Mouse (Mus musculus) large intestine, adult 2 months (tissue): ENCODE results near the gene Abhd6. TPM values are rescaled to one million over a fixed set of nuclear protein-coding genes. Genes with fewer than 3 reads are reported as not detected.

ENCODE experiments used
- DNase-seq: peaks from one replicate; pipeline ENCODE4 v3.0.0-alpha.2; 2012; ENCODE audit warnings: low read depth, low spot score
- WGBS: fragments of 180-500 bp; shearing (Covaris S2); methylation state at CpG from one replicate; pipeline ENCODE4 v1.1.7; 2018; 5-methylcytosine and 5-hydroxymethylcytosine counted together
- polyA plus RNA-seq: library from polyadenylated mRNA; depleted of rRNA; stranded (reverse); fragments of >200 nt; gene quantifications from 2 replicates; pipeline ENCODE4 v1.2.3, GENCODE M21; 2012

The Abhd6 gene
- polyA plus RNA-seq, 1 experiment, result 51.6 TPM

GRCm38 (mm10) chr14:8049334-8049733 is 46.6 kb downstream of the Abhd6 start:
- no peak for DNase-seq
- WGBS, result 81% methylated on average over 10 of the region's 10 CpGs

- 93% methylated on average over 2 of the region's 2 CpGs for WGBS
- no peak for DNase-seq
These were observed 49.2 kb downstream of the Abhd6 start for GRCm38 (mm10) chr14:8051869-8052268.

GRCm38 (mm10) chr14:8052661-8053060 is 50.0 kb downstream of the Abhd6 start:
- no peak for DNase-seq
- over 99% methylated on average over 7 of the region's 7 CpGs for WGBS

- WGBS, result 67% methylated on average over 17 of the region's 17 CpGs
- no peak for DNase-seq
These were observed 51.8 kb downstream of the Abhd6 start for GRCm38 (mm10) chr14:8054310-8055102.

GRCm38 (mm10) chr14:8056076-8056475 is 53.4 kb downstream of the Abhd6 start:
- no peak for DNase-seq
- 90% methylated on average over 5 of the region's 5 CpGs for WGBS

GRCm38 (mm10) chr14:8059938-8060337 is 57.2 kb downstream of the Abhd6 start:
- no peak for DNase-seq
- WGBS, result 90% methylated on average over 7 of the region's 7 CpGs

GRCm38 (mm10) chr14:8062076-8062475 is 59.4 kb downstream of the Abhd6 start:
- WGBS, result 32% methylated on average over 3 of the region's 3 CpGs
- DNase-seq, result no peak

GRCm38 (mm10) chr14:8062537-8063301 is 60.0 kb downstream of the Abhd6 start:
- no peak for DNase-seq
- 69% methylated on average over 3 of the region's 3 CpGs for WGBS

- no peak for DNase-seq
- WGBS, result 85% methylated on average over 8 of the region's 8 CpGs
These were observed 61.4 kb downstream of the Abhd6 start for GRCm38 (mm10) chr14:8063835-8064785.

GRCm38 (mm10) chr14:8080165-8080679 is 77.5 kb downstream of the Abhd6 start, which contains the start of gene Rpp14:
Gene Rpp14, plus strand, starts transcription at chr14:8080367.
- peak; percentile 85 for DNase-seq
- under 1% methylated on average over 47 of the region's 47 CpGs for WGBS

- under 1% methylated on average over 11 of the region's 11 CpGs for WGBS
- DNase-seq, result no peak
These were observed 78.0 kb downstream of the Abhd6 start for GRCm38 (mm10) chr14:8080718-8081117.

GRCm38 (mm10) chr14:8082949-8083348 is 80.2 kb downstream of the Abhd6 start:
- no peak for DNase-seq
- WGBS, result 92% methylated on average over 1 of the region's 1 CpGs

- no peak for DNase-seq
- 39% methylated on average over 2 of the region's 2 CpGs for WGBS
These were observed 86.3 kb downstream of the Abhd6 start for GRCm38 (mm10) chr14:8089016-8089415.

- WGBS, result 80% methylated on average over 2 of the region's 2 CpGs
- no peak for DNase-seq
These were observed 89.9 kb downstream of the Abhd6 start for GRCm38 (mm10) chr14:8092573-8092972.

- DNase-seq, result no peak
- 42% methylated on average over 5 of the region's 5 CpGs for WGBS
These were observed 90.7 kb downstream of the Abhd6 start for GRCm38 (mm10) chr14:8093427-8093826.

GRCm38 (mm10) chr14:8094931-8095561 is 92.3 kb downstream of the Abhd6 start:
- no peak for DNase-seq
- WGBS, result 18% methylated on average over 3 of the region's 3 CpGs

GRCm38 (mm10) chr14:8095562-8095950 is 92.9 kb downstream of the Abhd6 start:
- no peak for DNase-seq
- WGBS, result 5% methylated on average over 7 of the region's 7 CpGs

- under 1% methylated on average over 89 of the region's 89 CpGs for WGBS
- DNase-seq, result peak; percentile 92
These were observed 95.4 kb downstream of the Abhd6 start, which contains the start of gene Pxk for GRCm38 (mm10) chr14:8097978-8098686. Gene Pxk, plus strand, starts transcription at chr14:8098211.

- WGBS, result under 1% methylated on average over 5 of the region's 5 CpGs
- no peak for DNase-seq
These were observed 95.9 kb downstream of the Abhd6 start for GRCm38 (mm10) chr14:8098687-8098995.
